Mouse (Mus musculus): Measurements from ENCODE around the gene Vpreb3. TPM values are rescaled to one million over a fixed set of nuclear protein-coding genes. Genes with fewer than 3 reads are reported as not detected.

Gene Vpreb3
- total RNA-seq (2023), result 104 to 112 TPM (median 109 TPM) in 4 replicates

GRCm38 (mm10) chr10:75942736-75943477 is at the start of gene Vpreb3:
Gene Vpreb3, plus strand, starts transcription at chr10:75943057.

GRCm38 (mm10) chr10:75893089-75893750 is 49.6 kb upstream of the Vpreb3 start, which contains the start of gene Derl3:
Gene Derl3, plus strand, starts transcription at chr10:75893413.

GRCm38 (mm10) chr10:75921026-75921725 is 21.7 kb upstream of the Vpreb3 start, which contains the start of gene Smarcb1:
Gene Smarcb1, minus strand, starts transcription at chr10:75921617.

GRCm38 (mm10) chr10:75932891-75933290 is 10.0 kb upstream of the Vpreb3 start, which contains the start of gene Chchd10:
Gene Chchd10, plus strand, starts transcription at chr10:75933130.

GRCm38 (mm10) chr10:75935680-75936541 is 6.9 kb upstream of the Vpreb3 start, which contains the start of gene Mmp11:
Gene Mmp11, minus strand, starts transcription at chr10:75936496.

GRCm38 (mm10) chr10:75940520-75940919 is 2.3 kb upstream of the Vpreb3 start, which contains the start of gene Gm867:
Gene Gm867, minus strand, starts transcription at chr10:75940672.

GRCm38 (mm10) chr10:75954381-75954811 is 11.5 kb downstream of the Vpreb3 start, which contains the start of gene Gm5134:
Gene Gm5134, plus strand, starts transcription at chr10:75954514.

Other genes with a start within 250 kb of the Vpreb3 start
- 96.5 to 105 TPM (median 99.5 TPM) in 4 replicates for gene Cabin1, start 178.7 kb upstream of the Vpreb3 start, total RNA-seq (2023)
- 24.1 to 35.9 TPM (median 29.8 TPM) in 4 replicates for gene Ddt, start 169.6 kb upstream of the Vpreb3 start, total RNA-seq (2023)
- not detected in 4 replicates for gene Gm20441, start 162.1 kb upstream of the Vpreb3 start, total RNA-seq (2023)
- gene Gstt3, start 161.6 kb upstream of the Vpreb3 start, total RNA-seq (2023), result 7.6 to 9.1 TPM (median 8.3 TPM) in 4 replicates
- gene Gstt1, start 144.5 kb upstream of the Vpreb3 start, total RNA-seq (2023), result not detected in 4 replicates
- gene Gstt4, start 120.5 kb upstream of the Vpreb3 start, total RNA-seq (2023), result not detected in 4 replicates
- 37.4 to 45.9 TPM (median 42.4 TPM) in 4 replicates for gene Gstt2, start 105.6 kb upstream of the Vpreb3 start, total RNA-seq (2023)
- gene Mif, start 82.8 kb upstream of the Vpreb3 start, total RNA-seq (2023), result 235 to 250 TPM (median 243 TPM) in 4 replicates
- gene Derl3, start 49.6 kb upstream of the Vpreb3 start, total RNA-seq (2023), result 10.3 to 12.6 TPM (median 11.2 TPM) in 4 replicates
- gene Smarcb1, start 21.4 kb upstream of the Vpreb3 start, total RNA-seq (2023), result 71.6 to 74.7 TPM (median 73.8 TPM) in 4 replicates
- 126 to 146 TPM (median 143 TPM) in 4 replicates for gene Chchd10, start 9.9 kb upstream of the Vpreb3 start, total RNA-seq (2023)
- gene Mmp11, start 6.6 kb upstream of the Vpreb3 start, total RNA-seq (2023), result 3.4 to 9.4 TPM (median 4.8 TPM) in 4 replicates
- gene Gm867, start 2.4 kb upstream of the Vpreb3 start, total RNA-seq (2023), result not detected in 4 replicates
- gene Gm5134, start 11.5 kb downstream of the Vpreb3 start, total RNA-seq (2023), result 0.85 to 1.8 TPM (median 0.99 TPM) in 4 replicates
- 12.2 to 17.8 TPM (median 14.5 TPM) in 4 replicates for gene Zfp280b, start 89.6 kb downstream of the Vpreb3 start, total RNA-seq (2023)
- 0.18 TPM in 1 of 4 replicates, not detected in the others for gene Slc5a4b, start 167.9 kb downstream of the Vpreb3 start, total RNA-seq (2023)
- not detected in 4 replicates for gene Slc5a4a, start 204.4 kb downstream of the Vpreb3 start, total RNA-seq (2023)